In the genomic region with DNA sequence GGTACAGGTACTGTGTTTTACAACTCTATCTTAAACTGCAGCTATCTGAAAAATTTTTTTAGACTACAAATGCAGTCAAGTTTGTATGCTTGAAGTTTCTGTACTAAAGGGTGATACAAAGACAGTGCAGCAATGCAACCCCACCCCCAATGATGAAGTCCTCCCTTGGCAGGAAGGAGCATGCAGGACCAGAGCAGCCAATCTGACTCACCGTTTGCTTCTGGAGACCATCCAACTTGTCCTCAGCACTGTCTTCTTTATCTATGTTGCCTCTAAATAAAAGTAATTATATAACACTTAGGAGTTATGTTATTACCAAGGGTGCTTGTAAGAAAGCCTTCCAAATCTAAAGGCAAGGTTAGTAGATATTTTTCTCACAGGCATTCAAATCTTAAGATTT, we compare ENCODE assay signal across 17 mouse cellular contexts.
A peak's percentile ranks its signal among the peaks of the same experiment; 100 is the strongest.
DNase-seq lines count a peak whose midpoint lies in the region; ATAC-seq and TF ChIP-seq lines count a peak whose summit lies in the region.
"Had no signal": no experiment of that assay in that cellular context is flagged by ENCODE, and none has a peak within 500 bp of the region (broad histone marks: within the 10 kb centered on the region; RNA-seq: fewer than 3 reads in every experiment).

No protein-coding gene starts in this region.

- peak; percentile 75 for ATAC-seq in frontal cortex, adult (ENCODE audit: low TSS enrichment)
- ATAC-seq in lung, postnatal 0 days = no peak
- no peak for ATAC-seq in intestine, embryonic 15.5 days
- ATAC-seq: forebrain, embryonic 15.5 days; inflammation-experienced regulatory T-cells, adult 6 months; liver, embryonic 12.5 days had no signal

- no peak for TF ChIP-seq CTCF in lung, postnatal 0 days (IDR thresholded peaks at IDR 0.05)

- no peaks in the 10 kb centered on the region for H3K9me3 ChIP-seq in lung, postnatal 0 days (ENCODE audit: low read length)
- H3K9me3 ChIP-seq in intestine, embryonic 15.5 days = no peaks in the 10 kb centered on the region
- H3K9me3 ChIP-seq: forebrain, embryonic 15.5 days; G1E; liver, embryonic 12.5 days; neural tube, embryonic 15.5 days had no signal

- peaks cover 34% of the 10 kb centered on the region for H3K36me3 ChIP-seq in lung, postnatal 0 days (ENCODE audit: insufficient read depth, low read length)
- peaks cover 21% of the 10 kb centered on the region for H3K36me3 ChIP-seq in intestine, embryonic 15.5 days

- H3K27ac ChIP-seq in lung, postnatal 0 days (ENCODE audit: low read length) = no peak overlapping the region
- H3K27ac ChIP-seq in intestine, embryonic 15.5 days = no peak overlapping the region
- H3K27ac ChIP-seq: forebrain, embryonic 15.5 days; liver, embryonic 12.5 days; macrophage; neural tube, embryonic 15.5 days had no signal

- no peaks in the 10 kb centered on the region for H3K27me3 ChIP-seq in lung, postnatal 0 days (replicated peaks; ENCODE audit: insufficient read depth, low read length)
- no peaks in the 10 kb centered on the region for H3K27me3 ChIP-seq in intestine, embryonic 15.5 days (replicated peaks)
- H3K27me3 ChIP-seq: forebrain, embryonic 15.5 days; liver, embryonic 12.5 days; neural tube, embryonic 15.5 days had no signal

- no peaks in the 10 kb centered on the region for H3K4me1 ChIP-seq in lung, postnatal 0 days (ENCODE audit: insufficient read depth, low read depth, low read length)
- no peaks in the 10 kb centered on the region for H3K4me1 ChIP-seq in intestine, embryonic 15.5 days (replicated peaks)
- H3K4me1 ChIP-seq: forebrain, embryonic 15.5 days; liver, embryonic 12.5 days had no signal

- H3K4me2 ChIP-seq in lung, postnatal 0 days (replicated peaks; ENCODE audit: low read depth, low read length) = no peak overlapping the region
- H3K4me2 ChIP-seq in intestine, embryonic 15.5 days (replicated peaks) = no peak overlapping the region
- H3K4me2 ChIP-seq: forebrain, embryonic 15.5 days; liver, embryonic 12.5 days; neural tube, embryonic 15.5 days had no signal

- no peak for DNase-seq in frontal cortex, postnatal 14 days (ENCODE audit: low spot score in 2 of 2)
- peak; percentile 22 for DNase-seq in lung, postnatal 36 days
- no peak for DNase-seq in lung, postnatal 0 days (ENCODE audit: low spot score)
- DNase-seq in adrenal gland, adult 2 months = peak; percentile 71
- DNase-seq in cerebellum, adult 9-11 months = peak; percentile 39
- DNase-seq in thymus, postnatal 0 days (ENCODE audit: low spot score) = no peak
- DNase-seq: gastrocnemius, postnatal 25 days; kidney, postnatal 36 days; thymus, postnatal 36 days had no signal

- H3K9ac ChIP-seq in lung, postnatal 0 days (replicated peaks; ENCODE audit: low read depth) = no peak overlapping the region
- no peak overlapping the region for H3K9ac ChIP-seq in intestine, embryonic 15.5 days
- H3K9ac ChIP-seq: forebrain, embryonic 15.5 days; liver, embryonic 12.5 days; neural tube, embryonic 15.5 days had no signal

- no peak for TF ChIP-seq EP300 in lung, postnatal 0 days (IDR thresholded peaks at IDR 0.05)

- no peak overlapping the region for H3K4me3 ChIP-seq in lung, postnatal 0 days (ENCODE audit: low read depth, low read length)
- H3K4me3 ChIP-seq in intestine, embryonic 15.5 days (replicated peaks) = no peak overlapping the region
- H3K4me3 ChIP-seq: forebrain, embryonic 15.5 days; liver, embryonic 12.5 days; neural tube, embryonic 15.5 days had no signal

- 31% methylated on average over 1 of the region's 1 CpGs for WGBS in lung, postnatal 0 days
- 51% methylated on average over 1 of the region's 1 CpGs for WGBS in intestine, embryonic 15.5 days

Comparison
In these comparisons a context has a peak if more than half of its experiments do, and no peak if none do; other contexts are left out.
1. DNase-seq: peak in lung, postnatal 36 days (single experiment), adrenal gland, adult 2 months (single experiment) and cerebellum, adult 9-11 months (single experiment); none in frontal cortex, postnatal 14 days (0 of 2), lung, postnatal 0 days (single experiment) and thymus, postnatal 0 days (single experiment).